Mouse (Mus musculus): ENCODE results near the gene Men1.
A peak's percentile ranks its signal among the peaks of the same experiment; 100 is the strongest.
"Not testable (repeated sequence)": the region's sequence is repeated elsewhere in the genome, so short reads cannot be mapped to it uniquely, and the experiment has no call there.

Gene Men1

GRCm38 (mm10) chr19:6305517-6306115 lies 29.2 kb upstream of the Men1 start:
- DNase-seq (ENCODE audit: low spot score) = no peak

- peak; percentile 76 for DNase-seq (ENCODE audit: low spot score)
Observed at GRCm38 (mm10) chr19:6306137-6306551, 28.6 kb upstream of the Men1 start, which contains the start of gene Cdc42bpg. Gene Cdc42bpg, plus strand, starts transcription at chr19:6306456.

GRCm38 (mm10) chr19:6306586-6306985 lies 28.2 kb upstream of the Men1 start:
- DNase-seq (ENCODE audit: low spot score) = peak; percentile 80

GRCm38 (mm10) chr19:6307733-6308531 lies 26.8 kb upstream of the Men1 start:
- DNase-seq (ENCODE audit: low spot score) = no peak

- DNase-seq (ENCODE audit: low spot score) = no peak
Observed at GRCm38 (mm10) chr19:6310181-6310580, 24.6 kb upstream of the Men1 start.

- not testable (repeated sequence) for DNase-seq (ENCODE audit: low spot score)
Observed at GRCm38 (mm10) chr19:6311783-6312182, 23.0 kb upstream of the Men1 start.

- no peak for DNase-seq (ENCODE audit: low spot score)
Observed at GRCm38 (mm10) chr19:6313796-6314195, 21.0 kb upstream of the Men1 start.

GRCm38 (mm10) chr19:6314513-6314912 lies 20.3 kb upstream of the Men1 start:
- DNase-seq (ENCODE audit: low spot score) = no peak

- DNase-seq (ENCODE audit: low spot score) = no peak
Observed at GRCm38 (mm10) chr19:6315573-6315972, 19.2 kb upstream of the Men1 start.

- DNase-seq (ENCODE audit: low spot score) = no peak
Observed at GRCm38 (mm10) chr19:6318145-6318544, 16.6 kb upstream of the Men1 start.

GRCm38 (mm10) chr19:6321358-6321757 lies 13.4 kb upstream of the Men1 start:
- no peak for DNase-seq (ENCODE audit: low spot score)

- DNase-seq (ENCODE audit: low spot score) = peak; percentile 68
Observed at GRCm38 (mm10) chr19:6321786-6322621, 12.8 kb upstream of the Men1 start.

- no peak for DNase-seq (ENCODE audit: low spot score)
Observed at GRCm38 (mm10) chr19:6324751-6325150, 10.0 kb upstream of the Men1 start.

- no peak for DNase-seq (ENCODE audit: low spot score)
Observed at GRCm38 (mm10) chr19:6331178-6331577, 3.6 kb upstream of the Men1 start.

GRCm38 (mm10) chr19:6331719-6332516 lies 2.9 kb upstream of the Men1 start:
- DNase-seq (ENCODE audit: low spot score) = peak; percentile 64

GRCm38 (mm10) chr19:6333761-6334595 lies 801 bp upstream of the Men1 start:
- peak; percentile 19 for DNase-seq (ENCODE audit: low spot score)

- DNase-seq (ENCODE audit: low spot score) = peak; percentile 43
Observed at GRCm38 (mm10) chr19:6335458-6335827, 664 bp downstream of the Men1 start.

GRCm38 (mm10) chr19:6336920-6337319 lies 2.1 kb downstream of the Men1 start:
- DNase-seq (ENCODE audit: low spot score) = no peak

GRCm38 (mm10) chr19:6338171-6338570 lies 3.4 kb downstream of the Men1 start:
- DNase-seq (ENCODE audit: low spot score) = no peak

- no peak for DNase-seq (ENCODE audit: low spot score)
Observed at GRCm38 (mm10) chr19:6338716-6339115, 3.9 kb downstream of the Men1 start.

- DNase-seq (ENCODE audit: low spot score) = no peak
Observed at GRCm38 (mm10) chr19:6339191-6339590, 4.4 kb downstream of the Men1 start.
